Mouse (Mus musculus): Measurements from ENCODE around the gene H2-K1.
"Not testable (repeated sequence)": the region's sequence is repeated elsewhere in the genome, so short reads cannot be mapped to it uniquely, and the experiment has no call there.

The H2-K1 gene

DNA sequence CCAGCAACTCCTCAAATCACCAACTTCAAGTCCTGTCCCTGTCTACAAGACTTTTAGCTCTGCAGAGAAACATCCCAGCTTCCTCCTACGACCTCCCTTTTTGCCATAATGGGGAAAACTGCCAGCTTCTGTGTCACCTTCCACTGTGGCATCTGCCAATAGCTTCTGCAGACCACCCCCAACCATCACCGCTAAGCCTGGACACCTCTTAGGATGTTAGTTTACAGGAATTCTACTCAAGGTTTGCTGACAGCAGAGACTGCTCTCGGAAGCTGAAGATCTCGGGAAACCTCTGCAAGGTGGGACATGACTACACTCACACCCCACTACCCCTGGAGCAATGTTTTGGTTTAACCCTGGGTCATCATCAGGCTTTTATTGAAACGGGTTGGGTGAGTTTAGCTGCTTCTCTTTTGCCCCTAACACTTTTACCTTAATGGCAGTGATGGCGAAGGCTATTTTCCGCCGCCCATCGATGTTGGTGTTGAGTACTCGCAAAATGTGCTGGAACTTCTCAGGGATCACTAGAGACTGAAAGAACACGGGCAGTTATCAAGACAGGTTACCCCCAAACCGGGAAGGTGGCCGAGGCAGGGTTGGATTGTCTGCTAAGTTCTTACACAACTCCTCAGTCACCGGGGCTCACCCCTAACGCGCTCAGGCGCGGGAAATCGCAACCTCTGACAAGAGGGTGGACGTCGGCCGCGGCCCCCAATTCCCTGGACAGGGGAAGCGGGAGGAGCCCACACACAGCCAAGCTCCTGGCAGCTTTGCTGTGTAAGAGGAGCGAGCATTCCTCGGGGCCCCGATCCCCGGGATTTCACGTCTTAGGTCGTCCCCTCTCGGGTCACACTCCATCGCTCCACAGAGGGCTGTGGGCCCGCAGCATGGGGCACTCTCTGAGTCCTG lies 45.2 kb downstream of the H2-K1 start:
- DNase-seq (ENCODE audit: low read depth): peak; percentile 42

GRCm38 (mm10) chr17:33953961-33954565 lies 46.1 kb downstream of the H2-K1 start:
- no peak for DNase-seq (ENCODE audit: low read depth)

- no peak for DNase-seq (ENCODE audit: low read depth)
Measured at GRCm38 (mm10) chr17:33953310-33953709, 46.8 kb downstream of the H2-K1 start.

DNA sequence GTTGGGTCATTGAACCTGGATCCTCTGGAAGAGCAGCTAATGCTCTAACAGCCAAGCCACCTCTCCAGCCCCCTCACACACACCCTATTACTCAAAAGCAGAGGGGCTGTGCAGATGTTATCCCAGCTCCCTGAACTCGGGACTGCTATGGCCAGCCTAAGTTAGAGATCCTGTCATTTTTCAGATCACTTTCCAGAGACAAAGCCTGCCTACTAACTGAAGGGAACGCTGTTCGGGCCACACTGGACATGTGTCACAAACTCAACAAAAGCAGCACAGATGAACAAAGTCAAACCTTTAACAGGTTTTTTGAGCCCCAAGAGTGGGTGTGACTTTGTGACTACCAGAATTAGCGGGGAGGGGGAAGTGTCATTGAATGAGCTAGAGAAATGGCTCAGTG lies 47.3 kb downstream of the H2-K1 start:
- DNase-seq (ENCODE audit: low read depth): no peak

DNA sequence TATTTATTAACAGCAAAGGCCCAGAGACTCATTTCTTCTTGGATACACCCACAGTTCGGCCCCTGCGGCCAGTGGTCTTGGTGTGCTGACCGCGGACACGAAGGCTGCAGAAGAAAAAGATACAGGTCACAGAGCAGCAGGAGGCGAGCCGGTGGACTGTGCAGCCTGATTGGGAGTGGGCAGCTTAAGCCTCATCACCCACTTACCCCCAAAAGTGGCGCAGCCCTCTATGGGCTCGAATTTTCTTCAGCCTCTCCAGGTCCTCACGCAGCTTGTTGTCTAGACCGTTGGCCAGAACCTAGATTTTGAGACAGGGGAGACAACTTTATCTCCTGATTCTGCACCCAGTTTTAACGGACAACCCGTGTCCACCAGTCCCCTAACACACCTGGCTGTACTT lies 48.1 kb downstream of the H2-K1 start:
- not testable (repeated sequence) for DNase-seq (ENCODE audit: low read depth)

GRCm38 (mm10) chr17:33951021-33951946 lies 48.9 kb downstream of the H2-K1 start, which contains the start of gene B3galt4:
Gene B3galt4, minus strand, starts transcription at chr17:33951488.
- DNase-seq (ENCODE audit: low read depth): peak; percentile 92

GRCm38 (mm10) chr17:33950131-33950625 lies 50.0 kb downstream of the H2-K1 start:
- no peak for DNase-seq (ENCODE audit: low read depth)

- no peak for DNase-seq (ENCODE audit: low read depth)
Measured at GRCm38 (mm10) chr17:33948905-33949537, 51.1 kb downstream of the H2-K1 start.

GRCm38 (mm10) chr17:33948090-33948904 lies 51.9 kb downstream of the H2-K1 start:
- DNase-seq (ENCODE audit: low read depth): no peak

- DNase-seq (ENCODE audit: low read depth): peak; percentile 62
Measured at GRCm38 (mm10) chr17:33947430-33948089, 52.6 kb downstream of the H2-K1 start.
